Mouse (Mus musculus) embryonic stem cell, embryonic (primary cell): ENCODE measurements around the gene Lipm.

Experiments used
- CTCF ChIA-PET, 4 experiments: fragments of 300-600 bp in 2 of 4; fragments of 350-600 bp in 2 of 4; sonication (Branson Sonifier 250); formaldehyde crosslinking; loops; one replicate each; lab custom pipeline; 2022; ENCODE audit warnings: inconsistent platforms in 2 of 4; lab: Charles Lee
- POLR2A ChIA-PET, 4 experiments: fragments of 300-600 bp in 2 of 4; fragments of 350-600 bp in 2 of 4; sonication (Branson Sonifier 250); formaldehyde crosslinking; loops; one replicate each; lab custom pipeline; 2022; ENCODE audit warnings: antibody characterized with exemption in 4 of 4, inconsistent platforms in 1 of 4; lab: Charles Lee

The Lipm gene

DNA sequence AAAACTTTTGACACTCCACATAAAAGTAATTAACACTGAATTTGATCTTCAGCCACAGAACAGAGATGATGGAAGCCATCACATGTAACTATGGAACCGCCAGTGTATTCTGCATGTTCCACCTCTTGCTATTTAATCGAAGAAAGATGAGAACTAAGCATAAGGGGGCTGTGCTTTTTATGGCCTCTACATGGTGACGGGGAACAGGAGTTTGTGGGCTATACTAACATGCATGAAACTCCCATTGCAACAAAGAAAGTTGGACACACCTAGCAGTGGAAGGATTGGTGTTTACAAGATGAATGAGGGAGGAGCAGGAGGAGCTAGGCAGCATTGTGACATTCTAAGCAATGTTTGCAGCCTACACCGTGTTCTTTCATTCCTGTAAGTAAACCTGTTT lies at the start of gene Lipm:
TSS of gene Lipm (plus strand) at position 301 of the 400 bp plus-strand sequence.
- POLR2A ChIA-PET, result no interaction called here
- CTCF ChIA-PET, result no interaction called here

DNA sequence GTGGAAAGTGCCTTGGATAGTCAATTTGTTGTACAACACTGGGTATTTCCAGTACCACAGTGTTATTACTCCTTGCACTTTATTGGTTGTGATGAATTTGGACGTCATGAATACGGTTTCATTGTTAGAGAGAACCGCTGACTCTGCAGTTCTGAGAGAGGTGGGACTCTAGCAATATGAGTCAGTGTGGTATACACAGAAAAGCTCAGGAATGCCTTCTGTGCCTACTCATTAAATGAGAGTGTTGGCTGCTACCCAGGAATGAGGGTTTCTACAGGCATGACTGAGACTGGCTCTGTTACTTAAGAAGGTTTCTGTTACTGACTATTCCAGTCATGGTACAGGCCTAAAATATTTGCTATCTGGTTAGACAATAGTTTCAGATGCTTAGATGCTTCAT lies 49.2 kb upstream of the Lipm start:
- ChIA-PET CTCF (no interaction called here), POLR2A (no interaction called here)

- ChIA-PET POLR2A (no interaction called here), CTCF (no interaction called here)
These were observed 37.2 kb upstream of the Lipm start for GRCm38 (mm10) chr19:34063547-34063946.

- POLR2A ChIA-PET, result no interaction called here
- CTCF ChIA-PET, result no interaction called here
These were observed 36.7 kb upstream of the Lipm start for GRCm38 (mm10) chr19:34064059-34064458.

DNA sequence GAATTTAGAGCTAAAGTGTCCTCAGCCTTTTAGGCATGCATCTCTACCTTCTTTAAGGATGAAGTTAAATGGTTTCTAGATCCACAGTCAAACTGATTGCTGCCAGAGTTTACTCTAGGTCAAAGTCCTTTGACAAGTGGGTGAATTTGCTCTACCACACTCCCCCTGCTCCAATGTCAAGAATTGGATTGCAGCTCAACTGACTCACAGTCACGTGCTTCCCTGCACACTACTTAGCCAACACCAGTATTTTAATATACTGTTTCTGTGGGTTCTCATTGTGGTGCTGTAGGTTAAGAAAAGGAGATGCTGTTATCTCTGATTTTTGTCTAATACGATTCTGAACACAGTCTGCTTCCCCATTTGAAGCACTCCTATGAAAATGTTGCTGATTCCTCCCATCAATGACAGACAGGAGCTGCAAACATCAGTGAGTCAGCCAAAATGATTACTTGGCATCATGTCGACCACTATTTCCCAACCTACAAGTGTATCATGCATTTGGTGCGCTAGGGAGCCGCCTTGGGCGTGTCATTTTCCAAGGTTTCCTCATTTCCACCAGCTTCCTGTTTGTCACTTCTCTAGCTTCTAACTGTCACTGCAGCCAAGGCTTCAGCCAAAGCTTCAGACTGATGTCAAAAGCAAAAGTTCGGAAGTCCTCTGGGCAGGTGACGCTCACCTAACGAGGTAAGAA lies 33.8 kb upstream of the Lipm start, which contains the start of gene Lipn:
TSS of gene Lipn (plus strand) at position 580 of the 694 bp plus-strand sequence.
- CTCF ChIA-PET, result no interaction called here
- POLR2A ChIA-PET, result interaction anchor here in 1 of 4 experiments (1.1 kb wide), 1 partner anchor 9 kb away, joined by 3 read pairs; no protein-coding TSS in a partner anchor

GRCm38 (mm10) chr19:34074239-34074638 lies 26.5 kb upstream of the Lipm start:
- POLR2A ChIA-PET, result no interaction called here
- CTCF ChIA-PET, result no interaction called here

GRCm38 (mm10) chr19:34078130-34078529 lies 22.6 kb upstream of the Lipm start:
- ChIA-PET POLR2A (no interaction called here), CTCF (no interaction called here)

DNA sequence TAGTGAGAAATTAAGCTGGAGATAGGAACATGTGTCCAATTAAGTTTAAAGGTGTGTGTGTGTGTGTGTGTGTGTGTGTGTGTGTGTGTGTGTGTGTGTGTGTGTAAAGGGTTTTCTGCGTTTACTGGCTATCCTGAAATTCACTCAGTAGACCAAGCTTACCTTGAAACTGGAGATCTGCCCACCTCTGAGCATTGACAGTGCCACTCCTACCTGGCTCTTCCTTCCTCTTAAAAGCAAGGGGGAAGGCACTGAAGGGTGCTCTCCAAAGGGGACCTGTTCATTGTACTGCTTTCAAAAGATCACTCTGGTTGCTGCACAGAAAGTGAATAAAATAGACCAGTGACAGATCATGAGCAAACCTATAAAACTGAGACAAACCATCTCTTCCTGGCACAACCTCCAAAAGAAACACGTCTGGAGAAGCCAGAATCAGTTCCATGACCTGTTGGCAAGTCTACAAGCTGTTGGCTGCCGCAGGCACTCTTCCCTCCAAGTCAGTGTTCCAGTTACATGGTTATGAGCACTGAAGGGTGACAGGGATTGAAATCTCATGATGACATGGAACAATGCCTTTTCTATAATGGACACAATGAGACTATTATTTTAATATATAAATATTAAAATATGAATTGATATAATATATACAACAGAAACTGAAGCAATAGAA lies 11.6 kb upstream of the Lipm start:
- POLR2A ChIA-PET, result no interaction called here
- CTCF ChIA-PET, result no interaction called here

GRCm38 (mm10) chr19:34095381-34095780 lies 5.4 kb upstream of the Lipm start:
- CTCF ChIA-PET, result no interaction called here

GRCm38 (mm10) chr19:34096228-34096627 lies 4.5 kb upstream of the Lipm start:
- CTCF ChIA-PET, result no interaction called here
- POLR2A ChIA-PET, result no interaction called here

More at GRCm38 (mm10) chr19:34095381-34095780, 5.4 kb upstream of the Lipm start:
- POLR2A ChIA-PET, result no interaction called here

DNA sequence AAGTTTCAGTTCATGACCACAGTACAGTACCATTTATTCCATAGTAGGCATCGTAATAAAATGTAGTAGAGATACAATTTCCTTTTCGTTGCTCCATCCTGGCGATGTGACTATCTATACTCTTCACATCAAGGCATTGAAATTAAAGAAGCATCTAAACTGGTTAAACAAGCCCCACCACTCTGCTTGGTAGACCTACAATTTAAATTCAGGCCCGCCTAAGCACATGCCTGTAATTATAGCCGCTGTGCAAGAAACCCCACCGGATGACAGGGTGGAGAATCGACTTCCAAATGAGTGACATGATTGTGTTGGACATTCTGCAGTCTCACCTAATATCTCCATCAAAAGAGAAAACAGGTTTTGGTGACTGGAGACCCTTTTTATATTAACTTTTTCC lies 1.2 kb downstream of the Lipm start:
- ChIA-PET CTCF (no interaction called here), POLR2A (no interaction called here)

DNA sequence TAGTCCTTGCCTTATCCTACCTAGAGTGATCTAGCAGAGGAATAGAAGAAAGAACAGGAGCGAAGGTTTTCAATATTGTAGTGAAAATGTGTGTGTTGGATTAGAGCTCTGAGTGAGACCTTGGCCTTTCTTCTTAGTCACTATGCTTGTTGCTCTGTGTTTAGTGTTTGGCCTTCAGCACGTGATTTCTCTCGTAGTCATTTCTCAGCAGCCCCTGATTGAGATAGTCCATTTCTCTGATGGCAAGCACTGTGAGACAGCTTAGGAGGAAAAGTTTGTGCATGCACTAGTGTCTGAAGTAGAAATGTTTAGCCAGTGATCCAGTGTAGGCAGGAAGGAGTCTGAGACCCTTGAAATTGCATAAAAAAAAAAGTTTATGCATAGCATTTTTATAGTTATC lies 4.1 kb downstream of the Lipm start:
- POLR2A ChIA-PET, result no interaction called here

DNA sequence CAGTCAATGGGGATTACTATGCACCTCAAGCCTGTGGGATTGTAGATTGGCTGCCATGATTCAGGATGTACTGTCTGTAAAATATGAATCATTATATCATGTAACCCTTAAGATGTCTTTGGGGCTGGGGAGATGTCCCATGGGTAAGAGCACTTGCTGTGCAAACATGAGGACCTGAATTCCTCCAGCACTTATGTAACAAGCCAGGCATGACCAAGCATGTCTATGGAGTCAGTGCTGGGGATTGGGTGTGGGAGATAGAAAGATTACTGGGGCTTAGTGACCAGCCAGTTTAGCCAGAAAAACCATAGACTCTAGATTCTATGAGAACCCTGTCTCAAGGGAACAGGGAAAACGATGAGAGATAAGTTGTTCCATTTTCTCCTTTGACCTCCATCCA lies 18.4 kb downstream of the Lipm start:
- ChIA-PET CTCF (no interaction called here), POLR2A (no interaction called here)

More for the DNA sequence above, 4.1 kb downstream of the Lipm start:
- CTCF ChIA-PET, result no interaction called here

- ChIA-PET CTCF (interaction anchor here in 1 of 4 experiments (0.6 kb wide), 1 partner anchor 98 kb away, joined by 4 read pairs; no protein-coding TSS in a partner anchor), POLR2A (no interaction called here)
These were observed 18.9 kb downstream of the Lipm start for GRCm38 (mm10) chr19:34119653-34120052.

GRCm38 (mm10) chr19:34120107-34120731 lies 19.5 kb downstream of the Lipm start:
- ChIA-PET POLR2A (no interaction called here), CTCF (interaction anchor here in 1 of 4 experiments (0.6 kb wide), 1 partner anchor 97 kb away, joined by 4 read pairs; no protein-coding TSS in a partner anchor)

GRCm38 (mm10) chr19:34138720-34139430 lies 38.1 kb downstream of the Lipm start:
- CTCF ChIA-PET, result no interaction called here
- POLR2A ChIA-PET, result no interaction called here

DNA sequence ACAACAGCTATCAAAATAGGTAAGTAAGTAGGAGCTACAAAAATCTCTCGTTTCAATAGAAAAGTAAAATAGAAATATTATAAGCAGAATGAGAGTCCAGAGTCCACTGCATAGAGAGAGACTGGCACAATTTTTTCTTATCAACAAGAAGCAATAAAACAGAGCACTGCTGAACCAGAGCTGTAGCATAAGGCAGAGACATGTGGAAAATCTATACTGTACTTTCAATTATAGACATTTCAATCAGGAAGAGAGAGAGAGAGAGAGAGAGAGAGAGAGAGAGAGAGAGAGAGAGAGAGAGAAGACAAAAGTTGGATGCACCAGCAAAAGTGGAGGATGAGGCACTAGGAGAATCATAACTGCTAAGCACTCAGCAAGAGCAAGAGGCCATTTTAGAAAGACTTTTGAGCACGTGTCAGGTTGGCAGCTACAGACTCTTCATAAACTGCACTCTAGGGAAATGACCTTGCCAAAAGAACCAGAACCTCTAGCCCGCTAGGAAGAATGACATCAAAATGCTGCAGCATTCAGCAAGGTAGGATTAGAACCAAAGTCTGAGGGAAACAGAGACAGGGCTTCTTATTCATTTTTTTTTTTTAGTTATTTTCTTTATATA lies 38.8 kb downstream of the Lipm start:
- ChIA-PET POLR2A (no interaction called here), CTCF (no interaction called here)

- ChIA-PET CTCF (no interaction called here), POLR2A (no interaction called here)
These were observed 47.7 kb downstream of the Lipm start for GRCm38 (mm10) chr19:34148421-34148820.

- POLR2A ChIA-PET, result interaction anchor here in 3 of 4 experiments (0.7 to 1.0 kb wide), 4 partner anchors 11 to 82 kb away, joined by 3 to 4 read pairs (median 3); no protein-coding TSS in a partner anchor
These were observed 51.2 kb downstream of the Lipm start for GRCm38 (mm10) chr19:34151909-34152308.

More at GRCm38 (mm10) chr19:34151909-34152308, 51.2 kb downstream of the Lipm start:
- CTCF ChIA-PET, result interaction anchor here (0.6 to 1.9 kb wide), 8 partner anchors 10 to 980 kb away, joined by 3 to 6 read pairs (median 3); partner anchors contain the start of gene Stambpl1 (in 1 of the 4)
